Mouse (Mus musculus) mammary gland, adult 2 months (tissue): ENCODE results near the gene Vps39. TPM values are rescaled to one million over a fixed set of nuclear protein-coding genes. Genes with fewer than 3 reads are reported as not detected.

Experiments used
- polyA plus RNA-seq: library from polyadenylated mRNA; depleted of rRNA; stranded (reverse); fragments of >200 nt; gene quantifications from 2 replicates; pipeline ENCODE4 v1.2.3, GENCODE M21; 2012; ENCODE audit warnings: low replicate concordance; rRNA removed

Gene Vps39
- polyA plus RNA-seq = 25.7 and 32.2 TPM in 2 replicates

DNA sequence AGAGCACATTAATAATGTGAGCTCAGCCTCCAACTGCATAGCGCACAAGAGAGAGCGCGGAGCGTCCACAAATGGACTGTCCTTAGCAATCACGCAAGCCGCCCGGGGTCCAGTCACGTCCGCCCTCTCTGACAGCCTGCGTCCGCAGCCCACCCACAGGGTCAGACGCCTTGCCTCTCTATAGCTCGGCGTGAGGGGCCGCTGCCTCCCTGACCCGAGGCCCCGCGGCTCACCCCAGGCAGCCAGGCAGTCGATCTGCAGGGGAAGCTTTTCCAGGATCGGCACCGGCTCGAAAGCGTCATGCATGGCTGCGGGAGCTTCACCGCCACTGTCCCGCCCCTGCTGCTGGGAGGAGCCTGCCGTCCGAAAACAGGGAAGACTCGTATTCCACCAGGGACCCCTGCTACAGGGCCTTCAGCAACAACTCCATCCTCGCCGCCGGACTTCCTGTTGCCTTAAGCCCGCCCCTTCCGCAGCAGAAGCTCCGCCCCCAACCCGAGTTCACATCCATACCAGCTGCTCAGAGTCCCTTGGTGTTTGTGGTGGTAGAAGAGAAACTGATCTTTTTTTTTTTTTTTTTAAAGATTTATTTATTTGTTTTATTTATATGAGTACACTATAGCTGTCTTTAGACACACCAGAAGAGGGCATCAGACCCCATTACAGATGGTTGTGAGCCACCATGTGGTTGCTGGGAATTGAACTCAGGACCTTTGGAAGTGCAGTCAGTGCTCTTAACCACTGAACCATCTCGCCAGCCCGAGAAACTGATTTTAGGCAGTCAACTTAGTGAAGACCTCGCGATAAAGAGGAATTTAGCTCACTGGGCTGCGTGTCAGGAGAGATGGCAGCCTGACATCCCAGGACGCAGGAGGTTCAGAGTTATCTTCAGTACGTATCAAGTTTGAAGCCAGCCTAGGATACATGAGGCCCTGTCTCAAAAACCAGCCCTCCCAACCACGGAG is at the start of gene Vps39:
Gene Vps39 (minus strand): TSS at position 456 of the 965 bp plus-strand sequence.

DNA sequence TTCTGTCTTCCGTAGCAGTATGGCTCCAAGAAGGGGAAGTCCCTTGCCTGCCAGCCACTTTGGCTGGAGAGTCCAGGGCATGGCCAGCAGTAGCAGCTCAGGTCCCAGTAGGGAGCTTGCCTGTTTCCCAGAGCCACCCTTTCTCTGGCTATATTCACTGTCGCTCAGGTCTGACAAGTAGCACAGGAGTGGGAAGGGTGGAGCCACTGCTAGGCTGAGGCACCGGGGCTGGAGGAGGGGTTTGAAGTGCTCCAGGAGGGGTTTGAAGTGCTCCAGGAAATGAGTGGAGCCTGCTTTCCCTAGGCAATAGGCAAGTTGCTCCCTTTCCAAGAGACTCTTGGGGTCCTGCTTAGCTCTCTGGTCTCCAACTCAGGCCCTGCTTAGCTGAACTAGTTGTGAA is 39.0 kb downstream of the Vps39 start, which contains the start of gene Pla2g4f:
Gene Pla2g4f (minus strand): TSS at position 190 of the 400 bp plus-strand sequence.

DNA sequence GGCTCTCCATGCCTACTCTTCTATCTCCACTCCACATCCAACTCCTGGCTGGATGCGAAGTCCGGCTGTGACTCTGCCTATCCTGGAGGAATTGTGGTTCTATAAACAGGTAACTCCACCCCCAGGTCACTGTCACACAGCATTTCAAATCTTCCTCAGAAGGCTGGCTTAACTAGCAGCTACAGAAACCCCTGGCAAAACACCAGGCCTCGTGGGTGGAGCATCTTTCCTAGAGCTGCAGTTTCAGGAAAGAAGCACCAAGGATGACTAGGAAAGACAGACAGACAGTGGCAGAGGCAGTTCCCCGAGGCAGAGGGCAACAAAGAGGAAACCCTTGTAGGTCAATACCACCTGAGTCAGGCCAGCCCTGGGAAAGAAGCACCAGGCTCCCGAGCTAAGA is 63.9 kb downstream of the Vps39 start, which contains the start of gene Pla2g4d:
Gene Pla2g4d (minus strand): TSS at position 203 of the 400 bp plus-strand sequence.

Other genes with a start within 250 kb of the Vps39 start
- gene Ehd4, start 198.5 kb downstream of the Vps39 start, polyA plus RNA-seq = 43.7 and 43.9 TPM in 2 replicates
- gene Pla2g4e, start 107.8 kb downstream of the Vps39 start, polyA plus RNA-seq = 5.9 TPM in 1 of 2 replicates, not detected in the other
- 0.03 TPM in 1 of 2 replicates, not detected in the other for gene Pla2g4d, start 63.9 kb downstream of the Vps39 start, polyA plus RNA-seq
- 1.4 and 2.0 TPM in 2 replicates for gene Pla2g4f, start 39.0 kb downstream of the Vps39 start, polyA plus RNA-seq
- 17.6 and 27.6 TPM in 2 replicates for gene Ganc, start 50.8 kb upstream of the Vps39 start, polyA plus RNA-seq
- gene Tmem87a, start 51.0 kb upstream of the Vps39 start, polyA plus RNA-seq = 6.5 and 18.1 TPM in 2 replicates
- gene Capn3, start 102.9 kb upstream of the Vps39 start, polyA plus RNA-seq = 1.6 and 25.4 TPM in 2 replicates
- gene Zfp106, start 210.7 kb upstream of the Vps39 start, polyA plus RNA-seq = 51.8 and 142 TPM in 2 replicates
- 3.6 and 12.2 TPM in 2 replicates for gene Snap23, start 214.5 kb upstream of the Vps39 start, polyA plus RNA-seq